In genomic region chr5:36129661-36130060, GRCm38 (mm10) we compare ENCODE assay signal across 14 mouse cellular contexts.
DNase-seq lines count a peak whose midpoint lies in the region; ATAC-seq and TF ChIP-seq lines count a peak whose summit lies in the region.
"Had no signal": no experiment of that assay in that cellular context is flagged by ENCODE, and none has a peak within 500 bp of the region (broad histone marks: within the 10 kb centered on the region; RNA-seq: fewer than 3 reads in every experiment).

No protein-coding gene starts in this region.

- TF ChIP-seq CTCF in heart, adult 2 months (IDR thresholded peaks at IDR 0.05): no peak

- 69% methylated on average over 2 of the region's 2 CpGs for WGBS in heart, adult 2 months
- WGBS in midbrain, embryonic 10.5 days: 77% methylated on average over 2 of the region's 2 CpGs
- WGBS in midbrain, embryonic 16.5 days: 73% methylated on average over 2 of the region's 2 CpGs
- 74% methylated on average over 2 of the region's 2 CpGs for WGBS in intestine, embryonic 16.5 days

- H3K79me2 ChIP-seq in heart, adult 2 months (replicated peaks; ENCODE audit: control insufficient read depth, insufficient read depth, low read length): no peaks in the 10 kb centered on the region

- ATAC-seq in cerebellum, adult (ENCODE audit: insufficient number of reproducible peaks, low FRiP score, low TSS enrichment): no peak
- no peak for ATAC-seq in midbrain, embryonic 16.5 days
- no peak for ATAC-seq in intestine, embryonic 16.5 days

- no peaks in the 10 kb centered on the region for H3K27me3 ChIP-seq in heart, adult 2 months (ENCODE audit: control insufficient read depth, insufficient read depth, low read length)
- no peaks in the 10 kb centered on the region for H3K27me3 ChIP-seq in midbrain, embryonic 10.5 days (ENCODE audit: low read depth, poor library complexity, severe bottlenecking)
- no peaks in the 10 kb centered on the region for H3K27me3 ChIP-seq in midbrain, embryonic 16.5 days (ENCODE audit: control insufficient read depth, insufficient read depth, low read depth, low read length)
- no peaks in the 10 kb centered on the region for H3K27me3 ChIP-seq in intestine, embryonic 16.5 days (replicated peaks; ENCODE audit: control insufficient read depth, insufficient read depth, low read length)

- intact Hi-C loops in heart, adult 2 months (cut with DNase I): loop anchor here (10.0 kb wide), 1 partner anchor 95 kb away; no protein-coding TSS in a partner anchor

- no peak overlapping the region for H3K4me2 ChIP-seq in midbrain, embryonic 16.5 days (ENCODE audit: low read length)
- no peak overlapping the region for H3K4me2 ChIP-seq in intestine, embryonic 16.5 days (ENCODE audit: low read depth, low read length)
- H3K4me2 ChIP-seq: heart, embryonic 11.5 days; liver, embryonic 11.5 days had no signal

- TF ChIP-seq POLR2A in heart, adult 2 months (IDR thresholded peaks at IDR 0.05; ENCODE audit: insufficient read depth, low read depth, low read length): no peak

- H3K4me3 ChIP-seq in heart, adult 2 months: no peak overlapping the region
- no peak overlapping the region for H3K4me3 ChIP-seq in midbrain, embryonic 10.5 days
- no peak overlapping the region for H3K4me3 ChIP-seq in midbrain, embryonic 16.5 days (ENCODE audit: low read depth, low read length)
- H3K4me3 ChIP-seq in intestine, embryonic 16.5 days (ENCODE audit: low read length): no peak overlapping the region
- H3K4me3 ChIP-seq: erythroblast, embryonic 14.5 days had no signal

- TF ChIP-seq EP300 in heart, adult 2 months (IDR thresholded peaks at IDR 0.05; ENCODE audit: insufficient read depth, low read depth, low read length): no peak

- no peaks in the 10 kb centered on the region for H3K9me3 ChIP-seq in midbrain, embryonic 10.5 days (replicated peaks)
- H3K9me3 ChIP-seq in midbrain, embryonic 16.5 days (replicated peaks; ENCODE audit: control insufficient read depth, low read length, poor library complexity, severe bottlenecking): no peaks in the 10 kb centered on the region
- H3K9me3 ChIP-seq in intestine, embryonic 16.5 days (ENCODE audit: control insufficient read depth, low read length): no peaks in the 10 kb centered on the region

- no peak overlapping the region for H3K27ac ChIP-seq in heart, adult 2 months
- H3K27ac ChIP-seq in midbrain, embryonic 10.5 days (replicated peaks): peak overlapping the region; percentile 15; the same call in 1 of the 2 replicates
- H3K27ac ChIP-seq in midbrain, embryonic 16.5 days (ENCODE audit: low read length): no peak overlapping the region
- H3K27ac ChIP-seq in intestine, embryonic 16.5 days (ENCODE audit: low read length): no peak overlapping the region
- H3K27ac ChIP-seq: macrophage had no signal

- no peak overlapping the region for H3K9ac ChIP-seq in heart, adult 2 months (ENCODE audit: low read depth, low read length)
- no peak overlapping the region for H3K9ac ChIP-seq in midbrain, embryonic 16.5 days (ENCODE audit: low read depth, low read length)
- H3K9ac ChIP-seq in intestine, embryonic 16.5 days (ENCODE audit: low read depth, low read length): no peak overlapping the region

- DNase-seq in cerebellum, postnatal 10 days: peak; percentile 61 to 79
- peak; percentile 91 for DNase-seq in heart, adult 11 months
- DNase-seq in heart, adult 2 months: no peak
- no peak for DNase-seq in midbrain, embryonic 10.5 days (ENCODE audit: low spot score)
- peak; percentile 18 for DNase-seq in lung, postnatal 36 days
- DNase-seq: kidney, adult 8-10 months; kidney, postnatal 36 days had no signal

- peaks cover 9% of the 10 kb centered on the region for H3K4me1 ChIP-seq in heart, adult 2 months (ENCODE audit: control insufficient read depth, insufficient read depth, low read length)
- H3K4me1 ChIP-seq in midbrain, embryonic 10.5 days: peaks cover 31% of the 10 kb centered on the region
- H3K4me1 ChIP-seq in midbrain, embryonic 16.5 days (ENCODE audit: control insufficient read depth, insufficient read depth, low read length): peaks cover 12% of the 10 kb centered on the region
- peaks cover 8% of the 10 kb centered on the region; the same call in 1 of the 2 replicates for H3K4me1 ChIP-seq in intestine, embryonic 16.5 days (ENCODE audit: control insufficient read depth, insufficient read depth, low read length)

- no peaks in the 10 kb centered on the region for H3K36me3 ChIP-seq in heart, adult 2 months (ENCODE audit: control insufficient read depth, insufficient read depth, low read length)
- no peaks in the 10 kb centered on the region for H3K36me3 ChIP-seq in midbrain, embryonic 10.5 days
- no peaks in the 10 kb centered on the region for H3K36me3 ChIP-seq in midbrain, embryonic 16.5 days (ENCODE audit: control insufficient read depth, insufficient read depth, low read length)
- H3K36me3 ChIP-seq in intestine, embryonic 16.5 days (ENCODE audit: control insufficient read depth, insufficient read depth, low read length): no peaks in the 10 kb centered on the region

Comparison
In these comparisons a context has a peak if more than half of its experiments do, and no peak if none do; other contexts are left out.
1. DNase-seq: peak in cerebellum, postnatal 10 days (2 of 2), heart, adult 11 months (single experiment) and lung, postnatal 36 days (single experiment); none in heart, adult 2 months (0 of 2) and midbrain, embryonic 10.5 days (single experiment).